Mouse (Mus musculus) Patski (cell line): Measurements from ENCODE around the gene Rab43. TPM values are rescaled to one million over a fixed set of nuclear protein-coding genes. Genes with fewer than 3 reads are reported as not detected.

Source experiments
- ATAC-seq: fragments of 100-300 bp; one replicate; pipeline ENCODE4 v1.8.0; 2021
- CTCF ChIA-PET: fragments of 350-600 bp; sonication (Branson Sonifier 250); formaldehyde crosslinking; loops from one replicate; lab custom pipeline; 2022; ENCODE audit warnings: inconsistent platforms; lab: Charles Lee
- POLR2A ChIA-PET: fragments of 350-600 bp; sonication (Branson Sonifier 250); formaldehyde crosslinking; loops from one replicate; lab custom pipeline; 2022; ENCODE audit warnings: antibody characterized with exemption, inconsistent platforms; lab: Charles Lee
- DNase-seq: peaks from one replicate; pipeline ENCODE4 v3.0.0-alpha.2; 2011; ENCODE audit warnings: low read depth, low spot score
- H3K27me3 ChIP-seq: fragments of 371-371 bp; one replicate; pipeline ENCODE4 v1.5.1; 2021
- CTCF ChIP-seq: fragments of 100-300 bp; IDR thresholded peaks from one replicate; pipeline ENCODE4 v1.5.1; 2021
- in situ Hi-C: fragments of 300-500 bp; cut with MboI; formaldehyde crosslinking; loops from 3 replicates; pipeline ENCODE4 v1.11.1; 2018; ENCODE audit warnings: low pct_unique_long_range_greater_than_20kb, mixed read lengths
- polyA plus RNA-seq: library from polyadenylated mRNA; unstranded; gene quantifications from one replicate; pipeline ENCODE4 v1.2.3, GENCODE M21; 2021

The Rab43 gene
- polyA plus RNA-seq, 1 experiment from 2014 or later: 26.7 TPM

- no peak for TF ChIP-seq CTCF
- in situ Hi-C loops: no loop called here
- no peak for ATAC-seq
- DNase-seq: no peak
- POLR2A ChIA-PET: no interaction called here
- no peaks in the 10 kb centered on the region for H3K27me3 ChIP-seq
- CTCF ChIA-PET: interaction anchor here (1.5 kb wide), 1 partner anchor 13 kb away, joined by 3 read pairs; no protein-coding TSS in a partner anchor
Observed at GRCm38 (mm10) chr6:87787108-87787890, 24.7 kb downstream of the Rab43 start.

GRCm38 (mm10) chr6:87786621-87787020 is 25.3 kb downstream of the Rab43 start:
- CTCF ChIA-PET: no interaction called here
- H3K27me3 ChIP-seq: no peaks in the 10 kb centered on the region
- no peak for TF ChIP-seq CTCF
- ATAC-seq: no peak
- no peak for DNase-seq
- POLR2A ChIA-PET: no interaction called here
- in situ Hi-C loops: no loop called here

GRCm38 (mm10) chr6:87784033-87784432 is 27.9 kb downstream of the Rab43 start:
- in situ Hi-C loops: no loop called here
- no peak for ATAC-seq
- H3K27me3 ChIP-seq: no peaks in the 10 kb centered on the region
- no peak for TF ChIP-seq CTCF
- CTCF ChIA-PET: no interaction called here
- DNase-seq: no peak
- POLR2A ChIA-PET: no interaction called here

DNA sequence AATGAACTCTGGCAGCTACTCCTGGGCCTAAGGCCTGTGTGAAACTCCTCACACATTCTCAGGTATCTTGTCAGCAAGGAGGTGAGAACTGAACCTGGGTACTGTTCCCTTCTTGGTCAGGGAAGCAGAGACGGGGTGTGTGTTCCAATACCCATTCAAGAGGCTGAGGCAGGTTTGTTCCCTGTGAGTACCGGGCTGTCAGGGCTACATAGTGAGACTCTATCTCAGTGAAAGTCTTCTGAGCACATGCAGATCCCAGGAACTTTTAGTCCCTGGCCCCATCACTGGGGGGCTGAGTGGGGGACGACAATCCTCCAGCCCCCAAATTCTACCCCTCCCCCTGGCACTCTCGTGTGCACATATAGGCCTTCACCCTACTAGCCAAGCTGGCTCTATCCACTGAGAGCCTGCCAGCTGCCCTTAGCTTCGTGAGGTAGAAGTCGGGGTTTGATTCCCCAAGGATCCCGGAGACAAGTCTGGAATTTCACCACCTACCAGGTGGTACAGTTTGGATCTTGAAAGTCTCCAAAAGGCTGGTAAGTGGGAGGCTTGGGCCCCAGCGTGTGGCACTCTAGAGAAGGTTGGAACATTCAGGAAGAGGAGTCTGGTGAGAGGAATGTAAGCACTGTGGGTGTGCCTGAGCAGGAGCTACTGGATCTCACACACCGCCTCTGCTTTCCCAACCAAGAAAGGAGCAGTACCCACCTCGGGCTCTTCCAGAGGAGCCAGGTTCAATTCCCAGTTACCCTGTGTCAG is 31.2 kb downstream of the Rab43 start:
- ChIA-PET POLR2A (interaction anchor here (0.5 to 0.7 kb wide), 2 partner anchors 18 to 1890 kb away, joined by 3 to 5 read pairs; no protein-coding TSS in a partner anchor), CTCF (no interaction called here)
- no peak for TF ChIP-seq CTCF
- in situ Hi-C loops: no loop called here
- ATAC-seq (no peak), DNase-seq (no peak)
- no peaks in the 10 kb centered on the region for H3K27me3 ChIP-seq

- POLR2A ChIA-PET: no interaction called here
- CTCF ChIA-PET: no interaction called here
- no peaks in the 10 kb centered on the region for H3K27me3 ChIP-seq
- no peak for TF ChIP-seq CTCF
- in situ Hi-C loops: no loop called here
- ATAC-seq (peak; percentile 17), DNase-seq (no peak)
Observed at GRCm38 (mm10) chr6:87779174-87780165, 32.5 kb downstream of the Rab43 start.

DNA sequence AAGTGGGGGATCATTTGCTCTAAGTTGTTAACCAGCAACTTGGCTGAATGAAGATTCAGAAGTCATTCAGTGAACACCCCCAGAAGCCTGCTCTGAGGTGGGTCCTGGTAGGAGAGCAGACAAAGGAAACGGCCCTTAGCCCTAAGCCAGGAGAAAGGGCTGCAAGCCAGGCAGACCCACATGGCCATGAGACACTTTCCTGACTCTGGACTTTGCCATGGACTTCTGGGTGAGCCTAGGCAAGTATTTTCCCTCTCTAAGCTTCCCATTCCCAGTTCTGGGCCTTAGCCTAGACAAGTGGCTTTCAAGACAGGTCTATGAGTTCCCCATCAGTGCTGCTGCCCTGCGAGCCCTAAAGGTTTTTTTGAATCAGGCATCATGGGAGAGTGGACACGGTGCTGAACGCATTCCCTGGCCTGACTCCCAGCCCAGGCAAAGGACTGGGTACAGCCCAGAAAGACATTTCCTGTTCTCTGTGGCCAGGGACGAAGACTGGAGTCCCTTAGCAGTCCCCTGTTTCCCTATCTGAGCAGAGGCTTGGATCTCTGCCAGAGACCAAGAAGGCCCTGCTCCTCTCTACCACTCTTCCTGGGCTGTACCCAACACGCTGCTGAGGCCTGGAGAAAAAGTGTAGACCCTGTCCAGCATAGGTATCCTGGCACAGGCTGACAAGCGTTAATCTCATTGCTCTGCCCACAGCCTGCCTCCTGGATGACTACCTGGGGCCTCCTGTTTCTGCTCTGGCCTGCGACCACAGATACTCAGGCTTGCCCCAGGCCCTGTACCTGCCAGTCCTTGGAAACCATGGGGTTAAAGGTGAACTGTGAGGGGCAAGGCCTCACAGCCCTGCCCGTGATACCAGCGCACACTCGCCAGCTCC is 33.4 kb downstream of the Rab43 start:
- in situ Hi-C loops: no loop called here
- POLR2A ChIA-PET: no interaction called here
- TF ChIP-seq CTCF: no peak
- peaks cover 1% of the 10 kb centered on the region for H3K27me3 ChIP-seq
- ATAC-seq (peak; percentile 26), DNase-seq (no peak)
- CTCF ChIA-PET: no interaction called here

- no peak for DNase-seq
- TF ChIP-seq CTCF: no peak
- ChIA-PET POLR2A (no interaction called here), CTCF (no interaction called here)
- ATAC-seq: no peak
- peaks cover 7% of the 10 kb centered on the region for H3K27me3 ChIP-seq
- in situ Hi-C loops: no loop called here
Observed at GRCm38 (mm10) chr6:87777842-87778241, 34.1 kb downstream of the Rab43 start, which contains the start of gene Gp9. Gp9 (plus strand) TSS chr6:87778072.

DNA sequence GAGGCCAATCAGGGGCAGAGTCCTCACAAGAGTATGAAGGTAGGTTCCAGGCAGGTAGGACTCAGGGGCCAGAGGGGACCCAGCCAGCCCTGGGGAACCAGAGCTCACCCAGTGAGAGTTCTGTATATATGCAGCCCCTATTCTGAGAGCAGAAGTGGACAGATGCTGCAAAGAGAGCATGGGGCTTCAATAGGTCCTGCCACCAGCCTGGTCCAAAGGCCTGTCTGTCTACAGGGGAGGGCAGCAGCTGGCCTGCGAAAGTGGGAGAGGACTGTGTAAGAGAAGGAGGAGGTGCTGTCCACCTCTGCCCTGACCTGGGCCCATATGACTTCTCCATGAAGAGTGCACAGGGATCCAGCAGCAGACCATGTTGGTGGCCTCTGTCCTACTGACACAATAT is 35.3 kb downstream of the Rab43 start:
- in situ Hi-C loops: no loop called here
- no peak for DNase-seq
- ChIA-PET CTCF (no interaction called here), POLR2A (no interaction called here)
- TF ChIP-seq CTCF: no peak
- peaks cover 9% of the 10 kb centered on the region for H3K27me3 ChIP-seq
- no peak for ATAC-seq

GRCm38 (mm10) chr6:87775588-87776245 is 36.2 kb downstream of the Rab43 start:
- POLR2A ChIA-PET: no interaction called here
- H3K27me3 ChIP-seq: peaks cover 9% of the 10 kb centered on the region
- TF ChIP-seq CTCF: no peak
- in situ Hi-C loops: no loop called here
- CTCF ChIA-PET: no interaction called here
- no peak for ATAC-seq
- no peak for DNase-seq
